In genomic region chr10:86794794-86795535, GRCm38 (mm10) we compare ENCODE assay signal across 17 mouse cellular contexts. TPM values are rescaled to one million over a fixed set of nuclear protein-coding genes. Genes with fewer than 3 reads are reported as not detected.
DNase-seq lines count a peak whose midpoint lies in the region; ATAC-seq and TF ChIP-seq lines count a peak whose summit lies in the region.
"Had no signal": no experiment of that assay in that cellular context is flagged by ENCODE, and none has a peak within 500 bp of the region (broad histone marks: within the 10 kb centered on the region; RNA-seq: fewer than 3 reads in every experiment).

No protein-coding gene starts in this region.

- H3K9me3 ChIP-seq in hindbrain, embryonic 13.5 days = no peaks in the 10 kb centered on the region
- no peaks in the 10 kb centered on the region for H3K9me3 ChIP-seq in hindbrain, embryonic 12.5 days (replicated peaks)
- H3K9me3 ChIP-seq in ES-E14 (ENCODE audit: control insufficient read depth, insufficient read depth, low read depth, low read length) = no peaks in the 10 kb centered on the region
- no peaks in the 10 kb centered on the region for H3K9me3 ChIP-seq in heart, embryonic 15.5 days (replicated peaks)
- H3K9me3 ChIP-seq: limb, embryonic 12.5 days; stomach, embryonic 15.5 days had no signal

- peaks cover 9% of the 10 kb centered on the region; the same call in 1 of the 2 replicates for H3K4me1 ChIP-seq in hindbrain, embryonic 13.5 days (replicated peaks)
- 0 out of 2 replicates have a peak, but pooled peaks cover 5% of the 10 kb centered on the region for H3K4me1 ChIP-seq in hindbrain, embryonic 12.5 days
- H3K4me1 ChIP-seq in ES-E14 (ENCODE audit: control insufficient read depth in 2 of 2, insufficient read depth in 2 of 2, low read length in 2 of 2, poor library complexity in 1 of 2) = peaks cover 0 to 4% of the 10 kb centered on the region in 2 experiments; a peak in 1 of 4 replicates
- H3K4me1 ChIP-seq in heart, embryonic 15.5 days (replicated peaks) = peaks cover 45% of the 10 kb centered on the region
- H3K4me1 ChIP-seq: limb, embryonic 12.5 days had no signal

- no peak overlapping the region for H3K4me2 ChIP-seq in hindbrain, embryonic 13.5 days
- H3K4me2 ChIP-seq in hindbrain, embryonic 12.5 days (replicated peaks) = no peak overlapping the region
- peak overlapping the region; percentile 27 for H3K4me2 ChIP-seq in heart, embryonic 15.5 days
- H3K4me2 ChIP-seq: limb, embryonic 12.5 days; stomach, embryonic 15.5 days had no signal

- no peaks in the 10 kb centered on the region for H3K36me3 ChIP-seq in hindbrain, embryonic 13.5 days
- H3K36me3 ChIP-seq in hindbrain, embryonic 12.5 days = no peaks in the 10 kb centered on the region
- H3K36me3 ChIP-seq in ES-E14 (ENCODE audit: control insufficient read depth, insufficient read depth, low read length, poor library complexity, severe bottlenecking) = no peaks in the 10 kb centered on the region; the same call in 1 of the 2 replicates
- H3K36me3 ChIP-seq in heart, embryonic 15.5 days = no peaks in the 10 kb centered on the region
- H3K36me3 ChIP-seq: limb, embryonic 12.5 days; stomach, embryonic 15.5 days had no signal

- DNase-seq in cerebellum, postnatal 25 days = peak; percentile 32 to 34
- DNase-seq in cerebellum, postnatal 14 days = no peak
- no peak for DNase-seq in ES-E14 (ENCODE audit: low read depth, low spot score)
- DNase-seq in urinary bladder, postnatal 10 days (ENCODE audit: low spot score) = no peak
- DNase-seq in MN1 (ENCODE audit: low spot score) = no peak
- DNase-seq: adrenal gland, adult 8-10 months; thymus, postnatal 36 days had no signal

- in situ Hi-C loops in ES-E14 (cut with MboI; ENCODE audit: low sequenced_read_pairs in 2 of 2, unreplicated experiment in 2 of 2) = no loop called here

- no peak overlapping the region for H3K9ac ChIP-seq in hindbrain, embryonic 13.5 days
- H3K9ac ChIP-seq in hindbrain, embryonic 12.5 days = no peak overlapping the region
- no peak overlapping the region for H3K9ac ChIP-seq in ES-E14 (ENCODE audit: insufficient read depth, low read depth, low read length, poor library complexity, severe bottlenecking)
- H3K9ac ChIP-seq in heart, embryonic 15.5 days = no peak overlapping the region
- H3K9ac ChIP-seq: limb, embryonic 12.5 days; stomach, embryonic 15.5 days had no signal

- no peak overlapping the region for H3K27ac ChIP-seq in hindbrain, embryonic 13.5 days
- no peak overlapping the region for H3K27ac ChIP-seq in hindbrain, embryonic 12.5 days
- 0 out of 2 replicates have a peak overlapping the region, but pooled peaks have one; percentile 10 for H3K27ac ChIP-seq in ES-E14 (ENCODE audit: insufficient read depth, low read depth, low read length, poor library complexity, severe bottlenecking)
- H3K27ac ChIP-seq in heart, embryonic 15.5 days = peak overlapping the region; percentile 86
- H3K27ac ChIP-seq: hindbrain, postnatal 0 days; kidney, postnatal 0 days; limb, embryonic 12.5 days; stomach, embryonic 15.5 days had no signal

- H3K27me3 ChIP-seq in hindbrain, embryonic 13.5 days = no peaks in the 10 kb centered on the region
- no peaks in the 10 kb centered on the region for H3K27me3 ChIP-seq in hindbrain, embryonic 12.5 days
- H3K27me3 ChIP-seq in heart, embryonic 15.5 days = no peaks in the 10 kb centered on the region
- H3K27me3 ChIP-seq: limb, embryonic 12.5 days; Patski; stomach, embryonic 15.5 days had no signal

- H3K4me3 ChIP-seq in hindbrain, embryonic 13.5 days = no peak overlapping the region
- no peak overlapping the region for H3K4me3 ChIP-seq in hindbrain, embryonic 12.5 days
- H3K4me3 ChIP-seq in ES-E14 (ENCODE audit: insufficient read depth in 1 of 2, low read depth in 1 of 2, low read length in 2 of 2, poor library complexity in 1 of 2, severe bottlenecking in 1 of 2) = no peak overlapping the region
- H3K4me3 ChIP-seq in heart, embryonic 15.5 days = no peak overlapping the region
- H3K4me3 ChIP-seq: limb, embryonic 12.5 days; stomach, embryonic 15.5 days had no signal

- WGBS in hindbrain, embryonic 13.5 days = 92% methylated on average over 9 of the region's 9 CpGs
- WGBS in hindbrain, embryonic 12.5 days = 89% methylated on average over 9 of the region's 9 CpGs
- WGBS in heart, embryonic 15.5 days = 71% methylated on average over 9 of the region's 9 CpGs

- ATAC-seq in hindbrain, embryonic 13.5 days (ENCODE audit: low FRiP score) = 0 out of 2 replicates have a peak, but pooled peaks have one; percentile 17
- ATAC-seq in hindbrain, embryonic 12.5 days (ENCODE audit: low FRiP score) = no peak
- 0 out of 2 replicates have a peak, but pooled peaks have one; percentile 45 for ATAC-seq in heart, embryonic 15.5 days (replicated peaks; ENCODE audit: insufficient number of reproducible peaks, insufficient read depth, low FRiP score, low read depth)
- ATAC-seq: hindbrain, postnatal 0 days; Patski had no signal

TF ChIP-seq in ES-E14, 5 proteins besides CTCF, POLR2A, EP300 and RAD21:
- TF ChIP-seq CHD2 (IDR thresholded peaks at IDR 0.05; ENCODE audit: low read depth, low read length) (no peak), MAFK (IDR thresholded peaks at IDR 0.05; ENCODE audit: insufficient read depth, low read depth, low read length) (no peak), ZC3H11A (IDR thresholded peaks at IDR 0.05; ENCODE audit: borderline replicate concordance, low read depth, low read length) (no peak), HCFC1 (IDR thresholded peaks at IDR 0.05; ENCODE audit: borderline replicate concordance, insufficient read depth, low read length) (no peak)

RNA-seq across cellular contexts. Expression of gene Nt5dc3, which starts 16.2 kb away (rescaled TPM):
- polyA plus RNA-seq in hindbrain, embryonic 13.5 days (2015; fragmentation: Nextera tagmentation; extraction: Ambion mirVana) = 8.6 and 9.2 TPM in 2 replicates
- 3.9 and 4.2 TPM in 2 replicates for polyA plus RNA-seq in hindbrain, embryonic 12.5 days (2016; fragmentation: Nextera tagmentation; extraction: Ambion mirVana)
- 5.6 and 8.1 TPM in 2 replicates for total RNA-seq in ES-E14 (2012; rRNA removed)
- 3.2 and 3.4 TPM in 2 replicates for polyA plus RNA-seq in heart, embryonic 15.5 days (2015; fragmentation: Nextera tagmentation; extraction: Ambion mirVana)

RNA-seq across cellular contexts. Expression of gene Gm49358, which starts 31.2 kb away (rescaled TPM):
- not detected in 2 replicates for polyA plus RNA-seq in hindbrain, embryonic 13.5 days (2015; fragmentation: Nextera tagmentation; extraction: Ambion mirVana)
- not detected in 2 replicates for polyA plus RNA-seq in hindbrain, embryonic 12.5 days (2016; fragmentation: Nextera tagmentation; extraction: Ambion mirVana)
- total RNA-seq in ES-E14 (2012; rRNA removed) = 0.58 and 1.4 TPM in 2 replicates
- not detected in 2 replicates for polyA plus RNA-seq in heart, embryonic 15.5 days (2015; fragmentation: Nextera tagmentation; extraction: Ambion mirVana)
- polyA plus RNA-seq: C2C12; hindbrain, postnatal 0 days; kidney, postnatal 0 days; limb, embryonic 12.5 days; liver, embryonic 16.5 days; stomach, embryonic 15.5 days had no signal

Comparison
In these comparisons a context has a peak if more than half of its experiments do, and no peak if none do; other contexts are left out.
1. DNase-seq: peak in cerebellum, postnatal 25 days (2 of 2); none in cerebellum, postnatal 14 days (0 of 2), ES-E14 (single experiment), urinary bladder, postnatal 10 days (single experiment) and MN1 (single experiment).
2. H3K27ac ChIP-seq: peak in ES-E14 (single experiment) and heart, embryonic 15.5 days (single experiment); none in hindbrain, embryonic 13.5 days (single experiment) and hindbrain, embryonic 12.5 days (single experiment).